Mouse (Mus musculus): ENCODE measurements around the gene Srprb. TPM values are rescaled to one million over a fixed set of nuclear protein-coding genes. Genes with fewer than 3 reads are reported as not detected.

Gene Srprb
- polyA plus RNA-seq, 1 experiment, result 60.2 TPM

DNA sequence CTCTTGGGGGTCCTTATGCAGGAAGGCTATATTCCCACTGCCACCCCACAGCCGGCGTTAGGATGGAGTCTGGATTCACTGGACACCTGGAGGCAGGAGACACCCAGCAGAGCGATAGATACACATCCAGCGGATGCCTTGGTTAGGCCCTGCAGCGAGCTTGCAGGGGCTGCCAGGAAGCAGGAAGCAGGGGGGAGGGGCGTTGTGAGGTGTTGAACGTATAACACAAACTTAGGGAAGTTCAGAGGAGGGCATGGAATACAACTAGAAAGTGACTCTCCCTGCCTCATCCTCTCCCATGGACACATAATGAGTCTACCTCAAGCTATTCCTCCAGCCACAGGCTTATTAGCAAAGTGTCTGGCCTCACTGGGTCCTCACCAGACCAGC is 31.1 kb upstream of the Srprb start:
- Histone ChIP-seq H3ac (ENCODE audit: control insufficient read depth, insufficient read length) (no peak overlapping the region), H3K79me2 (ENCODE audit: control insufficient read depth, insufficient read depth) (no peaks in the 10 kb centered on the region), H3K27me3 (ENCODE audit: control insufficient read depth, insufficient read depth, insufficient read length) (peaks cover 9% of the 10 kb centered on the region), H3K4me2 (ENCODE audit: low read depth) (no peak overlapping the region), H3K4me3 (no peak overlapping the region), H3K36me3 (ENCODE audit: control insufficient read depth, insufficient read depth) (no peaks in the 10 kb centered on the region)
- TF ChIP-seq MYOD1 (IDR thresholded peaks at IDR 0.05; ENCODE audit: control insufficient read depth in 1 of 3, insufficient read length in 2 of 3, low read depth in 2 of 3) (no peak), USF1 (IDR thresholded peaks at IDR 0.05; ENCODE audit: low read depth) (no peak)

DNA sequence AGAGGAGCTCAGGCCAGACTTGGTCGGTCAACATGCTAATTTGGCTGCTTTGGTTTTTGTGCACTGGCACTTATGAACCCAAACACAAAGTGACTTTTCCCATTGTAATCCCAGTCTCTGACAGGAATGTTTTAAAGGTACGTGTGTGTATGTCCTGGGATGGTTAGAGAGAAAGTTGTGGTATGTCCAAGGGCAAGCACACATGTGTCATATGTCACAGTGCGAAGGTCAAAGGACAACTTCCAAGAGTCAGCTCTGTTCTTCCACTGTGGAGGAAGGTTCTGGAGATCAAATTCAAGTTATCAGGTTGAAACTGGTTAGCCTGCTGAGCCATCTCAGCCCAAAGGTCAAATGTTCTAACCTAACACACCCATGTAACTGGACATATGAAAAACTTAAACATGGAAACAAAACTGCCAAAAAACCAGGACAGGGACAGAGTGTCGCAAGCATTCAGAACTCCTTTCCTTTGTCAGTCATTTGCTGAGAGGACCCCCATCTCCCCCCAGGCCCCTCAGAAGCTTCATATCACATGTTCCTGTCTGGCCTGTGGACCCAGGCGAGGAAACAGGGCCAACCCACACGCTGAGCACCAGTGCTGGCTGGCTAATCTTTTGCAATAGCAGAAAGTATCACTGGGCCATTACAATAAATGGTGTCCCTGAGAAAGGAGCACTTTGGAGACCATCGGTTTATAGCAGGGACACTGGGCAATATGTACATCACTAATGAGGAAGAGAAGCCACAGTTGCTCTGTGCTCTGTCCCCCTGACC is 30.5 kb upstream of the Srprb start:
- no peak overlapping the region for H3K4me2 ChIP-seq (ENCODE audit: low read depth)
- no peaks in the 10 kb centered on the region for H3K36me3 ChIP-seq (ENCODE audit: control insufficient read depth, insufficient read depth)
- H3K4me3 ChIP-seq, result no peak overlapping the region
- no peak for TF ChIP-seq SRF (IDR thresholded peaks at IDR 0.05; ENCODE audit: control insufficient read depth, insufficient read length, low read depth)
- TF ChIP-seq MYOG (IDR thresholded peaks at IDR 0.05; ENCODE audit: control insufficient read depth in 1 of 3, insufficient read depth in 1 of 3, insufficient read length in 2 of 3, low read depth in 2 of 3), result no peak
- TF ChIP-seq POLR2AphosphoS2 (IDR thresholded peaks at IDR 0.05; ENCODE audit: insufficient read length, low read depth), result no peak
- no peak for TF ChIP-seq CEBPB (IDR thresholded peaks at IDR 0.05; ENCODE audit: insufficient read depth, poor library complexity, severe bottlenecking)
- TF ChIP-seq TCF3 (IDR thresholded peaks at IDR 0.05; ENCODE audit: insufficient read length, low read depth), result no peak
- no peak for TF ChIP-seq TCF12 (IDR thresholded peaks at IDR 0.05; ENCODE audit: insufficient read depth, poor library complexity, severe bottlenecking)
- TF ChIP-seq POLR2A (IDR thresholded peaks at IDR 0.05; ENCODE audit: insufficient read length, low read depth), result no peak
- TF ChIP-seq MAX (IDR thresholded peaks at IDR 0.05; ENCODE audit: low read depth), result no peak
- TF ChIP-seq E2F4 (IDR thresholded peaks at IDR 0.05; ENCODE audit: insufficient read depth), result no peak
- TF ChIP-seq REST (IDR thresholded peaks at IDR 0.05; ENCODE audit: insufficient read depth, insufficient read length), result no peak
- peaks cover 12% of the 10 kb centered on the region for H3K27me3 ChIP-seq (ENCODE audit: control insufficient read depth, insufficient read depth, insufficient read length)
- H3ac ChIP-seq (ENCODE audit: control insufficient read depth, insufficient read length), result no peak overlapping the region
- no peaks in the 10 kb centered on the region for H3K79me2 ChIP-seq (ENCODE audit: control insufficient read depth, insufficient read depth)

DNA sequence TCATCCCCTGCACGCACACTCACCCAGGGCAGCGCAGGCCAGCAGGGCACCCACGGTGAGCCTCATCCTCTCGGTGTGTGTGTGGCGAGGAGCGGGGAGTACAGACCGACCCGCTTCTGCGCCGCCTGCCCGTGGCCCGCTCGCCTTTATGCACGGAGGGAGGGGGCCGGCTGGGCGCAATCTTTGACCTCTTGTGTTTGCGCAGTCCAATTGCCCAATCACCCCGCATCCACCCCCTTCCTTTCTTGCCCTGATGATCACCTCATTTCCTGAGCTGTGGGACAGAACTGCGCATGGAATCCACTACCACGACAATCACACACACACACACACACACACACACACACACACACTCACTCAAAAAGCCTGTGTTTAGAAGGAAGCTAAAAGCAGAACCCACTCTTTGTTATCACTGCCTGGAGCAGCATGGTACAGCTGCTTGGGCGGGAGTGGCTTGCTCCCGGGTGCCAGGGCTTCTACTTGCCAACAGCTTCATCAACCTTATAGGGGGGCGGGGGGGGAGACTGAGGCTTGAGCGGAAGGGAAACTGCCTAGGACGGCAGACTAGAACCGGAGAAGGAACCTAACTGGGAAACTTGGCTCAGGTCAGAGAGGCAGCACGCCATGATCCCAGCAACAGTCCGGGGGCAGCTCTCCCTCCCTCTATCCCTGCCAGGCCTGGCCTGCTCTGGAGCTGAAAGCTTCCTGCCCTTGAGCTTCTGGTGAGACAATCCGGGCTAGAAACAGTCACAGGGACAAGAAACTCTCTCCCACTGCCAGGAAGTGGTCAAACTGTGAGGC is 28.4 kb upstream of the Srprb start, which contains the start of the genes Gm20425 and Trf:
Gene Gm20425, minus strand, starts transcription at position 157 of the 801 bp plus-strand sequence.
Gene Trf, minus strand, starts transcription at position 294 of the 801 bp plus-strand sequence.
- Histone ChIP-seq H3K4me3 (no peak within 1 kb of the TSS), H3K4me2 (ENCODE audit: low read depth) (no peak within 1 kb of the TSS), H3K36me3 (ENCODE audit: control insufficient read depth, insufficient read depth) (no peaks in the 10 kb centered on the region), H3K79me2 (ENCODE audit: control insufficient read depth, insufficient read depth) (no peaks in the 10 kb centered on the region), H3ac (ENCODE audit: control insufficient read depth, insufficient read length) (no peak within 1 kb of the TSS), H3K27me3 (ENCODE audit: control insufficient read depth, insufficient read depth, insufficient read length) (peaks cover 18% of the 10 kb centered on the region)
- no peak for TF ChIP-seq E2F4 (IDR thresholded peaks at IDR 0.05; ENCODE audit: insufficient read depth)
- no peak for TF ChIP-seq POLR2A (IDR thresholded peaks at IDR 0.05; ENCODE audit: insufficient read length, low read depth)
- TF ChIP-seq MAX (IDR thresholded peaks at IDR 0.05; ENCODE audit: low read depth), result no peak
- TF ChIP-seq MYOD1 (IDR thresholded peaks at IDR 0.05; ENCODE audit: control insufficient read depth in 1 of 3, insufficient read length in 2 of 3, low read depth in 2 of 3), result no peak
- TF ChIP-seq REST (IDR thresholded peaks at IDR 0.05; ENCODE audit: insufficient read depth, insufficient read length), result no peak
- TF ChIP-seq SRF (IDR thresholded peaks at IDR 0.05; ENCODE audit: control insufficient read depth, insufficient read length, low read depth), result no peak
- no peak for TF ChIP-seq CEBPB (IDR thresholded peaks at IDR 0.05; ENCODE audit: insufficient read depth, poor library complexity, severe bottlenecking)
- TF ChIP-seq TCF3 (IDR thresholded peaks at IDR 0.05; ENCODE audit: insufficient read length, low read depth), result no peak
- no peak for TF ChIP-seq USF1 (IDR thresholded peaks at IDR 0.05; ENCODE audit: low read depth)
- no peak for TF ChIP-seq POLR2AphosphoS2 (IDR thresholded peaks at IDR 0.05; ENCODE audit: insufficient read length, low read depth)

DNA sequence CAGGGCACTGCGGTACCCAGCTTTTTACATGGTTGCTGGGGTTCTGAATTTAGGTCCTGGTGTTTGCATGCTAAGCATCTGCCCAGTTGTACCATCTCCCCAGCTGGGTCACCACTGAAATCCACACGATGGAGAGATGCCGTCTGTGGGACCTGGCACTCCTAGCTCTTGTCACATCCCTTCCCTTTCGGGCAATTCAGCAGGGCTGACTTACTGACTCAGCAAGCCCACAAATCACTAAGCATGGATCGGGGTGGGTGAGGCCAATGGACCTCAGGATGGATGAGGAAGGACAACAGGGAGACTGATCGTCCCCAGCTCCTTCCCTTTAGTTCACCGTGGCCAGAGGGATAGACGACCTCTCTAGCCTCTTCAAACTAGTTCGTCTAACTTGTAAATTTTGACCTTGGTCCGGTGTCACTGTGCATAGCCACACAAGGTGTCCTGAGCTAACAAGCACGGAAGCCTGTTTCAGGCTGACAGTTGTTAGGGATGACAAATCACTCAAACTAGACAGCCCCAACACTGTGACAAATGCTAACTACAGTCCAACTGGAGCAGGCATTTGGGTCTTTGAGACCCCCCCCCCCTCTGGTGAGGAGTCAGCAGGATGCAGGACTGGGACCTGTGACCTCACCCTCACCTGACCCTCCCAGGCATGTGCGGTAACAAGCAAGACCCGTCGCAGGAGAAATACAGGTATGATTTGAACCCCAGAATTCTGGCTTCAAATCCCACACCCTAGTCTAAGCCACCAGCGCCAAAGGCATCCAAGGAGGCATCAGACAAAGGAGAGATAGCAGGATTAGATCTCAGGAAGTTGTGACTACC is 27.3 kb upstream of the Srprb start:
- Histone ChIP-seq H3K27me3 (ENCODE audit: control insufficient read depth, insufficient read depth, insufficient read length) (peaks cover 18% of the 10 kb centered on the region), H3K4me2 (ENCODE audit: low read depth) (no peak overlapping the region), H3K79me2 (ENCODE audit: control insufficient read depth, insufficient read depth) (no peaks in the 10 kb centered on the region), H3K36me3 (ENCODE audit: control insufficient read depth, insufficient read depth) (no peaks in the 10 kb centered on the region), H3ac (ENCODE audit: control insufficient read depth, insufficient read length) (no peak overlapping the region), H3K4me3 (no peak overlapping the region)
- TF ChIP-seq MYOG (IDR thresholded peaks at IDR 0.05; ENCODE audit: control insufficient read depth in 1 of 3, insufficient read depth in 1 of 3, insufficient read length in 2 of 3, low read depth in 2 of 3) (no peak), CEBPB (IDR thresholded peaks at IDR 0.05; ENCODE audit: insufficient read depth, poor library complexity, severe bottlenecking) (no peak), MYOD1 (IDR thresholded peaks at IDR 0.05; ENCODE audit: control insufficient read depth in 1 of 3, insufficient read length in 2 of 3, low read depth in 2 of 3) (no peak), POLR2A (IDR thresholded peaks at IDR 0.05; ENCODE audit: insufficient read length, low read depth) (no peak), POLR2AphosphoS2 (IDR thresholded peaks at IDR 0.05; ENCODE audit: insufficient read length, low read depth) (no peak), TCF12 (IDR thresholded peaks at IDR 0.05; ENCODE audit: insufficient read depth, poor library complexity, severe bottlenecking) (no peak), USF1 (IDR thresholded peaks at IDR 0.05; ENCODE audit: low read depth) (no peak), REST (IDR thresholded peaks at IDR 0.05; ENCODE audit: insufficient read depth, insufficient read length) (no peak), SRF (IDR thresholded peaks at IDR 0.05; ENCODE audit: control insufficient read depth, insufficient read length, low read depth) (no peak)
